Mouse (Mus musculus) lung, postnatal 0 days (tissue): Measurements from ENCODE around the gene Cfb.

Experiments used
- CTCF ChIP-seq: IDR thresholded peaks from 2 replicates; pipeline ENCODE4 v1.5.1; 2016; ENCODE audit warnings: antibody characterized with exemption, mild to moderate bottlenecking
- EP300 ChIP-seq: IDR thresholded peaks from 2 replicates; pipeline ENCODE4 v1.6.1; 2016; ENCODE audit warnings: antibody characterized with exemption, mild to moderate bottlenecking, control low read depth

DNA sequence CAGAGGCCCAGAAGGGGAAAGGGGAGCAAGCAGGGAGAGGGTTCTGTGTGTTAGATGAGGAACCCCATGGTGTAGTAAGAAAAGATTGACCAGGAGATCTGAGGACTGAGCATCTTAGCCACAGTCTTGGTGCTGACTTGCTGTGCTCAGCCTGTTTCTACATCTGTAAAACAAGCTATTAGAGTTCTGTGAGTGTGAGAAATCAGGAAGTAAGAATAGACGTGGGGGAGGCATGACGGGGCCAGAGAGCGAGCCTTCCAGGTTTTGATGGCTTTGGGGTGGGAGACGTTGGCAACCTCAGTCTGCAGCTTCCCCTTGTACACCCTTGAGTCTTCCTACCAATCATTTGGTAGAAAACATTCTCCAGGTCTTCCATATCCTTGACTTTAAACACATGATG is 3.6 kb downstream of the Cfb start:
- no peak for TF ChIP-seq CTCF
- TF ChIP-seq EP300: no peak
